Mouse (Mus musculus): ENCODE measurements around the gene E130308A19Rik.

GRCm38 (mm10) chr4:59587215-59587871 is 38.7 kb upstream of the E130308A19Rik start:
- no peak for TF ChIP-seq CTCF (IDR thresholded peaks at IDR 0.05)
- TF ChIP-seq EP300 (IDR thresholded peaks at IDR 0.05): no peak
